Mouse (Mus musculus): ENCODE data around the gene Gm20390.
"Not testable (repeated sequence)": the region's sequence is repeated elsewhere in the genome, so short reads cannot be mapped to it uniquely, and the experiment has no call there.

Gm20390 gene

GRCm38 (mm10) chr11:93963013-93963412 is 5.1 kb downstream of the Gm20390 start:
- no peak for DNase-seq

- DNase-seq = peak in 1 of 2 experiments; percentile 48
Observed at GRCm38 (mm10) chr11:93961482-93961881, 6.6 kb downstream of the Gm20390 start.

GRCm38 (mm10) chr11:93957746-93958145 is 10.3 kb downstream of the Gm20390 start:
- DNase-seq = no peak

GRCm38 (mm10) chr11:93957031-93957555 is 11.0 kb downstream of the Gm20390 start:
- DNase-seq = no peak

- no peak for DNase-seq
Observed at GRCm38 (mm10) chr11:93956159-93956558, 11.9 kb downstream of the Gm20390 start, which contains the start of gene Nme2. Nme2 (minus strand) TSS chr11:93956259.

- DNase-seq = peak; percentile 93
Observed at GRCm38 (mm10) chr11:93955256-93956150, 12.6 kb downstream of the Gm20390 start.

GRCm38 (mm10) chr11:93954738-93955255 is 13.3 kb downstream of the Gm20390 start:
- DNase-seq = peak in 1 of 2 experiments; percentile 9

GRCm38 (mm10) chr11:93952376-93952775 is 15.7 kb downstream of the Gm20390 start:
- peak in 1 of 2 experiments; percentile 13 for DNase-seq

- DNase-seq = peak; percentile 50 to 66
Observed at GRCm38 (mm10) chr11:93950045-93950444, 18.0 kb downstream of the Gm20390 start.

- DNase-seq = no peak
Observed at GRCm38 (mm10) chr11:93948887-93949567, 19.1 kb downstream of the Gm20390 start.

GRCm38 (mm10) chr11:93944986-93945385 is 23.1 kb downstream of the Gm20390 start:
- DNase-seq = peak in 1 of 2 experiments; percentile 50

GRCm38 (mm10) chr11:93940906-93941305 is 27.2 kb downstream of the Gm20390 start:
- DNase-seq = no peak

- DNase-seq = no peak
Observed at GRCm38 (mm10) chr11:93929106-93929505, 39.0 kb downstream of the Gm20390 start.

GRCm38 (mm10) chr11:93915019-93915418 is 53.1 kb downstream of the Gm20390 start:
- DNase-seq = not testable (repeated sequence)

GRCm38 (mm10) chr11:93911603-93912002 is 56.5 kb downstream of the Gm20390 start:
- no peak for DNase-seq

- DNase-seq = no peak
Observed at GRCm38 (mm10) chr11:93908829-93909228, 59.3 kb downstream of the Gm20390 start.

GRCm38 (mm10) chr11:93907839-93908238 is 60.3 kb downstream of the Gm20390 start:
- no peak for DNase-seq

GRCm38 (mm10) chr11:93906834-93907233 is 61.3 kb downstream of the Gm20390 start:
- DNase-seq = no peak
